Mouse (Mus musculus): ENCODE data around the gene 4930432M17Rik.

GRCm38 (mm10) chr3:121670462-121670861, at the start of gene 4930432M17Rik:
- no peak for TF ChIP-seq CTCF (IDR thresholded peaks at IDR 0.05; ENCODE audit: control insufficient read depth, insufficient read depth, low read length)
- no peak for TF ChIP-seq POLR2A (IDR thresholded peaks at IDR 0.05; ENCODE audit: borderline replicate concordance, control insufficient read depth, low read depth, low read length)
